Mouse (Mus musculus): ENCODE results near the gene Supt7l.

- TF ChIP-seq MYOG (IDR thresholded peaks at IDR 0.05; ENCODE audit: control insufficient read depth, extremely low read depth, insufficient read length) (no peak), CTCF (IDR thresholded peaks at IDR 0.05; ENCODE audit: control insufficient read depth, insufficient read depth, insufficient read length) (no peak), USF1 (IDR thresholded peaks at IDR 0.05; ENCODE audit: low read depth) (no peak), MYOD1 (IDR thresholded peaks at IDR 0.05; ENCODE audit: control insufficient read depth, insufficient read length, low read depth) (no peak)
Measured at GRCm38 (mm10) chr5:31566457-31566856, 38.9 kb upstream of the Supt7l start.

Measured in C2C12 (cell line).